Mouse (Mus musculus) adrenal gland, postnatal 14 days (tissue): ENCODE results near the gene Glrx3. TPM values are rescaled to one million over a fixed set of nuclear protein-coding genes. Genes with fewer than 3 reads are reported as not detected.
"Not testable (repeated sequence)": the region's sequence is repeated elsewhere in the genome, so short reads cannot be mapped to it uniquely, and the experiment has no call there.

ENCODE experiments used
- DNase-seq: peaks from one replicate; pipeline ENCODE4 v3.0.0; 2021; ENCODE audit warnings: mixed read lengths
- long read RNA-seq, 2 experiments: library from polyadenylated mRNA; stranded (forward); transcript quantifications; one replicate each; pipeline ENCODE4 v2.0.0; 2021
- total RNA-seq: library from RNA; stranded (reverse); gene quantifications from 2 replicates; pipeline ENCODE4 v1.2.3, GENCODE M21; 2021

Glrx3 gene
- total RNA-seq, result 120 and 124 TPM in 2 replicates
- long read RNA-seq, experiment 1, transcript Glrx3-201 (11 exons, 1,685 nt), result major isoform, 176 of 195 reads
- long read RNA-seq, experiment 1, partial matches to known transcripts, result 10 of 195 reads
- long read RNA-seq, experiment 1, other reads (novel, unspliced or antisense), result 9 of 195 reads
- long read RNA-seq, experiment 2, transcript Glrx3-201 (11 exons, 1,685 nt), result major isoform, 145 of 177 reads
- long read RNA-seq, experiment 2, partial matches to known transcripts, result 22 of 177 reads
- long read RNA-seq, experiment 2, other reads (novel, unspliced or antisense), result 10 of 177 reads

DNA sequence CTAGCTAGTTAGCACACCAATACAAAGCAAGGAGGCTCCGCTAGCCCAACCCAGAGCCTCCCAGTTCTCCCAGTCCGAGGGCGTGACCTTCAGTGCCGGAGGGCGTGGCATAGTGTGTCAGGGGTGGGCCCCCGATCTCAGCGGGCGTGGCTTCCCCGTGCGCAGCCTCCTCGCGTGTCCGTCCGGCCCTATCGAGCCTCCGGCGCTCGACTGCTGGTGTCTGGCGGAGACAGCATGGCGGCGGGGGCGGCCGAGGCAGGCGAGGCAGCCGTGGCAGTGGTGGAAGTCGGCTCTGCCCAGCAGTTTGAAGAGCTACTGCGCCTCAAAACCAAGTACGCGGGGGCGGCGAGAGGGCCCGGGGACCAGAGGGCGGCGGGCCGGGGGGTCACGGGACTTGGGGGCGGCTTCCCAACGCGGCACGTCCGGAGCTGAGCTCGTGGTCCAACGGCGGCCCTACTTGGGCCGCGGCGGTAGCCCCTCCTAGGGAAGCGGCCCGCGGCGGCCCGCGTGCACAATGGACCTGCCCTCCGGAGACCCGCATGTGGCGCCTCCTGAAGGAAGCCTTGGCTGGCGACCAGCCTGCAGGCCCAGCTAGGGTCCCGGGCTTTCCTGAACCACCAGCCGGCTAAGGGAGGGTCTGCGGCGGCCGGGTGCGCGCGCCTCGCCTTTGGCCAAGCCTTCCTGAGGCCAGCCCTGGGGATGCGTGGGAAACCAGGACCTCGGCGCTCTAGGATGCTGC, at the start of gene Glrx3:
Glrx3 (plus strand) TSS at position 175 of the 739 bp plus-strand sequence.
- DNase-seq, result peak; percentile 98

DNA sequence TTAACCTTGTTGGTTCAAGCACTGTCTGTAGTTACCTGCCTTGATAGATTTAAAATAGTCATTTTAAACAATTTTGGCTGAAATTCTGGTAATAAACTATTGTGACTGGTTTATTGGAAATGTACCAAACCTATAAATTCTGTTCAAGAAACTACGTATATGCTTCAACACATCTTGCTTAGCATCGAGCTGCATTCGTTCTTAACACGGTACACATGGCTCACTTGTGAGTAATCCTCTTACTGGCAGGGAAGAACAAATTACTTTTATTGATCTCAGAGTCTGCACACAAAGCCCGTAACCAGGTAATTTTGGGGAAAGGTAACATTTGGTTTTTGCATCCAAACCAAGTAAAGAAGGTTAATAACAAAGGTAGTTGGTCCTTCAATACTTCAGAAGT, 49.6 kb upstream of the Glrx3 start:
- no peak for DNase-seq

DNA sequence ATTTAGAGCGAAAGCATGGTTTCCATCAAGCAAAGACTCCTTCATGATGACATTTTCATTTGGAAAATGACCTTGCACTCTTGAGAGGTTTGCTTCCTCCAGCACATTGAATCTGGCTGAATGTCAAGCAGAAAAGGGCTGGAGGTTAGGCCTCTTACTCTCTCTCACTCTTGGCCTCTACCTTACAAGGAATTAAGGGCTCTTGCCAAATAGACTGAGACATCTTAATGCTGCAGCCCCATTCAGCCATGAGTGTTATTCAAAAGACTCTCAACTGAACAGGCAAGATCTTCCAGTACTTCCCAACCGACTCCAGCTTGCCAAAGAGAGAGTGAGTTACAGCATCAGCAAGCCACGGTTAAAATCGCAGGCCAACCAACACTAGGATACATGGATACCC, 42.0 kb upstream of the Glrx3 start:
- peak; percentile 11 for DNase-seq

GRCm38 (mm10) chr7:137397361-137397910, 40.0 kb upstream of the Glrx3 start:
- DNase-seq, result peak; percentile 72

- no peak for DNase-seq
These were observed 38.4 kb upstream of the Glrx3 start for GRCm38 (mm10) chr7:137398973-137399372.

GRCm38 (mm10) chr7:137404146-137404545, 33.3 kb upstream of the Glrx3 start:
- DNase-seq, result no peak

GRCm38 (mm10) chr7:137407428-137408058, 29.9 kb upstream of the Glrx3 start:
- no peak for DNase-seq

DNA sequence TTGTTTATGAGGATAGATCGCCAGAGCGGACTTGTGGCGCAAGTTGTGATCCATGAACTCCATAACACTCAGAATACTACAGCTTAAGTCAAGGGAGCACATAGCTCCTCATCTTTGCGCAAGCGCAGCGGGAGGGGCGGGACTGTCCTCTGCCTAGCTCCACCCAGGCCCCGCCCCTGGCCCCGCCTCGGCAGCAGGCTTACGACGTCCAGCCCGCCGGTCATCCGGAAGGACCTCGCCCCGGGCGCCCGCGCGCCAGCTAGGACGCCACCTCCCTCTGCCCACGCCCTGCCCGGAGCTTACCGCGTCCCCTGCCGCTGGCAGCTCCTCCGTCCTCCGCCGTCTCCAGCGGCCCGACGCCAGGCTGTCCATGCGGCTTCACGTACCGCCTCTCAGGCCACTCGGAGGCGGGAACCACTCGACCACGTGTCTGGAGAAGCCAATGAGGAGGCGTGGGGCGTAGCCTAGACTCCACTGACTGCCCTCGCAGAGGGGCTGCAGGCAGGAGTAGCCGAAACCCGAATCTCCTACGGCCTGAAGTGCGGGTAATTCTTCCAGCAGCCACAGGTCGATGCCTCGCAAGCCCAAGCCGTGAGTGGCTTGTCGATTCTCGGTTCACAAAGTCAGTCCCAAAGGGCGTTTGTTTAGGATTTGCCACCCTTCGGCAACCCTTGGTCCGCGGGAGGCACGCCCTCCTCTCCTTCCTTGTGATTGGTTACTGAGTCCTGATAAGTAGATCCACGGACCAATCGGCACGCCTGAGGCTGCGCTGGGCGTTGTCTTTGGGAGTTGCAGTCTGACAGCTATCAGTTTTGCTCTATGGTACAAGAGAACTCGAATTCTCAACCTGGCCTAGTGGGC, 26.8 kb upstream of the Glrx3 start, which contains the start of gene 9430038I01Rik:
9430038I01Rik (minus strand) TSS at position 426 of the 861 bp plus-strand sequence.
- DNase-seq, result peak; percentile 99

- no peak for DNase-seq
These were observed 22.7 kb upstream of the Glrx3 start for GRCm38 (mm10) chr7:137414710-137415109.

- DNase-seq, result no peak
These were observed 16.9 kb upstream of the Glrx3 start for GRCm38 (mm10) chr7:137420550-137420949.

GRCm38 (mm10) chr7:137421236-137421635, 16.2 kb upstream of the Glrx3 start:
- no peak for DNase-seq

- DNase-seq, result no peak
These were observed 10.7 kb upstream of the Glrx3 start for GRCm38 (mm10) chr7:137426693-137427092.

- DNase-seq, result no peak
These were observed 5.4 kb upstream of the Glrx3 start for GRCm38 (mm10) chr7:137431769-137432603.

DNA sequence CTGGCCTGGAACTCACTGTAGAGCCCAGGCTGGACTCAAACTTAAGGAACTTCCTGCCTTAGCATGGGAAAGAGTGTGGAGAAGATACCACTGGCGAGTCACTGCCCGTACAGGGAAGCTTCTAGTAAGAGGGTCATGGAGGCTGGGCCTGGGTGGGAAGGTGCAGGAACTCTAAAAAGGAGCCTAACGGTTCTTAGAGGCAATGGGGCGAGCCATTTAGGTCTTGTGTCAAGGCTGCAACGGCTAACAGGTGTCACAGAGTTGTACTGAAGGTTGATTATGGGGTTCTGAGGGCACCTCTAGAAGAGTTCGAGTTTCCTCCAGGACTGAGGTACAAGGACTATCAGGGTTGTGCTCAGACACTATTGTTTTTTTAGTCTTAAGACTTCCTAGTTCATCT, 513 bp upstream of the Glrx3 start:
- no peak for DNase-seq

DNA sequence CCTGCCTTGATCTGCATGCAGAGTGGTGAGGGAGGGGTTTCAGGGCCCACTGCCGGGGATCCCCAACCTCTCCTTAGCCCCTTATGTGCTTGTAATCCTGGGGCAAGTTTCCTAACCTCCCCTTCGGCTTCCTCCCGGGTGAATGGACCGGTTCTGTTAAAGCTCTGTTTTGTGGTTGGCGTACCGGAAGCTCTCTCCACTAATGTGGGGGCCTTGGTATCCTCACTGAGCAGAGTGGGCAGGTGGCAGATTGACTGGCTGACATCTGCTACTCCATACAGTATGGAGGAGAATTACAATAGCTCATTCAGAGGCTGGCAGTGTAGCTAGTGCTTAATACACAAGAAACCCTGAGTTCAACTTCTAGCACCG, 751 bp downstream of the Glrx3 start:
- DNase-seq, result no peak

DNA sequence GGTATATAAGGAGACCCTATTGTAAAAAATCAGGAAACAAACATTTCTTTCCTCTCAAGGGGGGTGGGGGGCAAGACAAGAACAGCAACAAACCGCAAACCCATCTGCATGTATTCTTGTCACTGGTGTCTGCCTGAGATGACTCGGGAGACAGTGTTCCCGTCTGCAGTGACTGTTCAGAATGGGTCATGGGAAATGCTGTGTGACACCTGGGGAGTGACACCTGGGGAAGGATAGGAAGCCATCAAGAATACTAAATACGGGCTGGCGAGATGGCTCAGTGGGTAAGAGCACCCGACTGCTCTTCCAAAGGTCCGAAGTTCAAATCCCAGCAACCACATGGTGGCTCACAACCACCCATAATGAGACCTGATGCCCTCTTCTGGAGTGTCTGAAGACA, 1.5 kb downstream of the Glrx3 start:
- not testable (repeated sequence) for DNase-seq

DNA sequence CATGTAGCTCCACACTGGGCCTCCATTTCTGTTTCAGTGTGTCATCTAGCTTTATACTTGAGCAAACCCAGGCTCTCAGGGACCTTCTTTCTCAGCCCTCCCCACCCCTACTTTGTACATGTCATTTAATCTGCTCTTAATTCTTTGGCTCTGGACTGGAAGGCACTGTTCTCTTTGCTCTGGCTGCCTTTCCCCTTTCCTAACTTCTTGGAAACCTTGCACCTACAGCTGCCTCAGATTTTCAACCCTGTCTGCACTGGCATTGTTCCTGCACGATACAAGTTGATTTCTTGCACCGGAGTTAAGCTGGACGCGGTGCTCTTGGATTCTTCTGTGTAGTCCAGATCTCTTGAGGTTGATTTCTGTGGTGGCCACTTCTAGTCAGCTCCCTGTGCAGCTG, 5.5 kb downstream of the Glrx3 start:
- DNase-seq, result peak; percentile 15

DNA sequence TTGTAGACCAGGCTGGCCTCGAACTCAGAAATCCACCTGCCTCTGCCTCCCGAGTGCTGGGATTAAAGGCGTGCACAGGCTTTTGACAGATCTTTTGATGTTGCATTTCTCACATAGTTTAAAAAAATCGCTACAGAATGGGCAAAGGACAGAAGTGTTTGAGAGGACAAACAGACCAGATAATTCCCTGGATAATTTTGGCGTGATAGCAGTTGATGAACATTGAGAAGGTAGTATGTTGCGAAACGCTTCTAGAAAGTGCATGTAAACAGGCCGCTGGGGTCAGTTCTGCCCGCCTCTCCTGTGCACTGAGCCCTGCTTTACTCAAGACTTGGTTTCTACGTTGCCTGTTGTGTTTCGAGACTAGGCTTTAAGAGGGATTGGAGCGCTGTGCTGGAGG, 7.9 kb downstream of the Glrx3 start:
- DNase-seq, result no peak

GRCm38 (mm10) chr7:137461396-137461795, 24.0 kb downstream of the Glrx3 start:
- DNase-seq, result no peak

GRCm38 (mm10) chr7:137468174-137468573, 30.8 kb downstream of the Glrx3 start:
- DNase-seq, result peak; percentile 71
